Mouse (Mus musculus) leukemia stem cell, adult 10-12 weeks (primary cell): ENCODE data around the gene Olfr305. TPM values are rescaled to one million over a fixed set of nuclear protein-coding genes. Genes with fewer than 3 reads are reported as not detected.

Experiments used
- polyA plus RNA-seq: library from polyadenylated mRNA; stranded (reverse); fragments of >175 nt; gene quantifications from 2 replicates; pipeline ENCODE4 v1.2.3, GENCODE M21; 2012; ENCODE audit warnings: low replicate concordance

The Olfr305 gene
- polyA plus RNA-seq: not detected in 2 replicates

GRCm38 (mm10) chr7:86366828-86367227 lies at the start of gene Olfr305:
Gene Olfr305 (minus strand): TSS chr7:86366928.

DNA sequence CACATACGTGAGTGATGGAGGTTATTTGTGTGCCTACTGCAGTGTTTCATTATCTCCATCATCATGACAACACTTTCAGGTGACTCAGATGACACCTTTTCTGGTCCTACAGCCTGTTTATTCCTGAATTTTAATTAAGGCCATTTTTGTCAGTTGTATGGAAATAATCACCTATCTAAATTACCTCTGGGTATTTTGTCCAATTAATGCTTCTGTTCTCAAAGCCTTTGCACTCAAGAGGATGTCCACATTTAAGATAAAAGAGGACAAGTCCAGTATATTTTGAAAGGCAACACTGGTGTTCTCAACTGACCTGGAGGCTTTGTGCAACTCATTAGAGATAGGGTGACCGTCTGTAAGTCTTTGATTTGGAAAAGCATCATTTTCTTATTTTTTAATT lies 36.8 kb upstream of the Olfr305 start, which contains the start of gene Olfr301:
Gene Olfr301, plus strand, starts transcription at position 301 of the 400 bp plus-strand sequence.

DNA sequence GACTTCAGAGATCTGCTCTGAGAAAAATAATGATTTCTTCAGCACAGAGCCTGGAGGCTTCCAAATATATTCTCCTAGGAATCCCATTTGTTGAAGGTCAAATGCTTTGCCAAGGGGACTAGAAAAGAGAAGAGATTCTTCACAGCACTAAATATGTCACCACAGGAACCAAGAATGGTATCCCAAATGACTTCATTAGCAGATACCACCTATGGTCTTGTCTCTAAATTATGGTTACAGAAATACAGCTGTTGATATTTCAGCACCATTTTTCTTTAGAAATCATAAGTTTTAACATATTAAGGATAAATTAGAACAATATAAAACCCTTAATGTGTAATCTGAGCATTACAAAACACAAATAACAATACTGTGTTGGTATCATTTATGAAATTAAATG lies 31.0 kb upstream of the Olfr305 start, which contains the start of gene Olfr303:
Gene Olfr303, minus strand, starts transcription at position 101 of the 400 bp plus-strand sequence.

DNA sequence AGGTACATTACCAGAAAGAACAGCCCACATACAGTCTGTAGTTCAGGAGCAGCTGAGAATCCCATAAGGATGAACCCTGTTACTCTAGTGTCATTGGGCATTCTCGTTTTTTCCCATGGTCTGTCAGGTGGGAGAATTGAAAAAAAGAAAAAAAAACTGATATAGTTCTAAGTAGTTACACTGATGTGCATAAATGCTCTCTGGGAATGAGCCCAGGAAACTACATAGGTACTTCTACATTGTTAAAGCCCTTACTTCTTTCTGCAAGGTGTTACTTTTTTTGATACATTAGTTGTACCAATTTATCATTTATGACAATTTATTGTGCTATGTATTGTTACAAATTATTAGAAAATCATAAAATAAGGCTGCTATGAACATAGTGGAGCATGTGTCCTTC lies 19.8 kb upstream of the Olfr305 start, which contains the start of gene Olfr304:
Gene Olfr304, minus strand, starts transcription at position 101 of the 400 bp plus-strand sequence.

GRCm38 (mm10) chr7:86337486-86337885 lies 29.2 kb downstream of the Olfr305 start, which contains the start of gene Olfr307:
Gene Olfr307 (minus strand): TSS chr7:86337586.

DNA sequence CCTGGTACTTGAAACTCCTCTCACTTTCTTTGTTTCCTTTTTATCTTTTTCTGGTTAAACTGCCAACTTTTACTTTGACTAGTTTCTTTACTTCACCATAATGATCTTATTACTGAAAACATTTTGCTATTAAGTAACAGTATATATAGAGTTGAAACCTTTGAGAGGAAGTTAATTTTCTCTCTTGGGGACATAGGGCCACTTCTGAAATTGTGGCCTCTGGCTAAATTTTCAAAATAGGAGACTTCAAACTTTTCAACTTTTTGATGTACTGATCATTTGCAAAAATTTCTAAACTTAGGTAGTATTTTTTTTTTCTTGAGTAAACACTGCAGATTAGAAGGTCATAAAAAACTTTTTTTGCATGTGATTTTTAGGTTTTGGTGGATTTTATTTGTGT lies 41.2 kb downstream of the Olfr305 start, which contains the start of gene Olfr308:
Gene Olfr308, minus strand, starts transcription at position 101 of the 400 bp plus-strand sequence.

DNA sequence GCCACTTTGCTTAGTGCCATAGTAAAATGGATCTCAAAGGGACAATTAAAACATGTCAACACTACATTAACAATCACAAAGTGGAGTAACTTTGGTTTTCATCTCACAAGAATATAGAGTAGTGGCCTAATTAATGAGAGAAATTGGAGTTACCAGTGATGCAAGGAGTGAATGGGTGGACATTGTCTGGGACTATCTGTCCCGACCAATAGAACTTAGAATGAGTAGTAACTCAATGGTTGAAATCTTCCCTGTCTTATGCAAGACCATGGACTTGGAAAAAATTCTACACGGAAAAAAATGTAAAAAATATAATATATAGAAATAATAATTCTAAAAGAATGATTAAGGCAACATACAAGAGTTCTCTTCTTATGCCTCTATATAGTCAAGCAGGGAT lies 53.1 kb downstream of the Olfr305 start, which contains the start of gene Olfr309:
Gene Olfr309, minus strand, starts transcription at position 101 of the 400 bp plus-strand sequence.

Other genes starting within 250 kb of the Olfr305 start
- not detected in 2 replicates for gene Vmn2r75, start 195.2 kb downstream of the Olfr305 start, polyA plus RNA-seq
- gene Vmn2r76, start 120.6 kb downstream of the Olfr305 start, polyA plus RNA-seq: 0.02 TPM in 1 of 2 replicates, not detected in the other
- gene Olfr310, start 89.8 kb downstream of the Olfr305 start, polyA plus RNA-seq: not detected in 2 replicates
- gene Olfr309, start 53.2 kb downstream of the Olfr305 start, polyA plus RNA-seq: not detected in 2 replicates
- not detected in 2 replicates for gene Olfr308, start 41.3 kb downstream of the Olfr305 start, polyA plus RNA-seq
- not detected in 2 replicates for gene Olfr307, start 29.3 kb downstream of the Olfr305 start, polyA plus RNA-seq
- gene Olfr304, start 19.7 kb upstream of the Olfr305 start, polyA plus RNA-seq: not detected in 2 replicates
- gene Olfr303, start 30.9 kb upstream of the Olfr305 start, polyA plus RNA-seq: not detected in 2 replicates
- gene Olfr301, start 36.9 kb upstream of the Olfr305 start, polyA plus RNA-seq: not detected in 2 replicates
- not detected in 2 replicates for gene Olfr299, start 93.0 kb upstream of the Olfr305 start, polyA plus RNA-seq
- gene Olfr298, start 125.6 kb upstream of the Olfr305 start, polyA plus RNA-seq: not detected in 2 replicates
- gene Olfr297, start 153.0 kb upstream of the Olfr305 start, polyA plus RNA-seq: not detected in 2 replicates
- not detected in 2 replicates for gene Olfr295, start 216.9 kb upstream of the Olfr305 start, polyA plus RNA-seq
- gene Olfr294, start 249.7 kb upstream of the Olfr305 start, polyA plus RNA-seq: not detected in 2 replicates